Mouse (Mus musculus): ENCODE data around the gene Kcnip3. TPM values are rescaled to one million over a fixed set of nuclear protein-coding genes. Genes with fewer than 3 reads are reported as not detected.

Gene Kcnip3
- polyA plus RNA-seq, 2 experiments = 2.3 to 4.3 TPM

- no peak for DNase-seq (ENCODE audit: low spot score)
- TF ChIP-seq POLR2A (IDR thresholded peaks at IDR 0.05; ENCODE audit: borderline replicate concordance, extremely low read depth, insufficient read depth, insufficient read length) = no peak
- no peaks in the 10 kb centered on the region for H3K27me3 ChIP-seq (ENCODE audit: control insufficient read depth, insufficient read depth, low read length)
- H3K4me3 ChIP-seq (replicated peaks; ENCODE audit: low read length) = no peak overlapping the region
- no peak overlapping the region for H3K27ac ChIP-seq (replicated peaks; ENCODE audit: low read depth, low read length)
- H3K9ac ChIP-seq (ENCODE audit: low read depth, low read length, severe bottlenecking) = no peak overlapping the region
- no peak for ATAC-seq (ENCODE audit: low FRiP score, low read depth)
- no peak overlapping the region for H3K4me2 ChIP-seq (replicated peaks; ENCODE audit: low read depth, low read length, severe bottlenecking)
- no peaks in the 10 kb centered on the region for H3K36me3 ChIP-seq (ENCODE audit: control insufficient read depth, insufficient read depth, low read length)
- H3K4me1 ChIP-seq (ENCODE audit: control insufficient read depth, insufficient read depth, low read length) = no peaks in the 10 kb centered on the region
- 89% methylated on average over 8 of the region's 8 CpGs for WGBS
- H3K9me3 ChIP-seq (ENCODE audit: control insufficient read depth, low read length) = no peaks in the 10 kb centered on the region
Measured at GRCm38 (mm10) chr2:127471281-127471680, 50.6 kb downstream of the Kcnip3 start.

GRCm38 (mm10) chr2:127470661-127471060 lies 51.2 kb downstream of the Kcnip3 start:
- WGBS = 84% methylated on average over 10 of the region's 10 CpGs
- H3K9ac ChIP-seq (ENCODE audit: low read depth, low read length, severe bottlenecking) = no peak overlapping the region
- no peak for TF ChIP-seq POLR2A (IDR thresholded peaks at IDR 0.05; ENCODE audit: borderline replicate concordance, extremely low read depth, insufficient read depth, insufficient read length)
- H3K4me1 ChIP-seq (ENCODE audit: control insufficient read depth, insufficient read depth, low read length) = no peaks in the 10 kb centered on the region
- ATAC-seq (ENCODE audit: low FRiP score, low read depth) (no peak), DNase-seq (ENCODE audit: low spot score) (no peak)
- no peaks in the 10 kb centered on the region for H3K27me3 ChIP-seq (ENCODE audit: control insufficient read depth, insufficient read depth, low read length)
- H3K36me3 ChIP-seq (ENCODE audit: control insufficient read depth, insufficient read depth, low read length) = no peaks in the 10 kb centered on the region
- no peaks in the 10 kb centered on the region for H3K9me3 ChIP-seq (ENCODE audit: control insufficient read depth, low read length)
- no peak overlapping the region for H3K27ac ChIP-seq (replicated peaks; ENCODE audit: low read depth, low read length)
- no peak overlapping the region for H3K4me3 ChIP-seq (replicated peaks; ENCODE audit: low read length)
- no peak overlapping the region for H3K4me2 ChIP-seq (replicated peaks; ENCODE audit: low read depth, low read length, severe bottlenecking)

- Histone ChIP-seq H3K27me3 (ENCODE audit: control insufficient read depth, insufficient read depth, low read length) (no peaks in the 10 kb centered on the region), H3K4me3 (replicated peaks; ENCODE audit: low read length) (no peak overlapping the region), H3K9me3 (ENCODE audit: control insufficient read depth, low read length) (no peaks in the 10 kb centered on the region), H3K9ac (ENCODE audit: low read depth, low read length, severe bottlenecking) (no peak overlapping the region), H3K36me3 (ENCODE audit: control insufficient read depth, insufficient read depth, low read length) (no peaks in the 10 kb centered on the region), H3K4me2 (replicated peaks; ENCODE audit: low read depth, low read length, severe bottlenecking) (no peak overlapping the region), H3K4me1 (ENCODE audit: control insufficient read depth, insufficient read depth, low read length) (no peaks in the 10 kb centered on the region), H3K27ac (replicated peaks; ENCODE audit: low read depth, low read length) (no peak overlapping the region)
- DNase-seq (ENCODE audit: low spot score) = no peak
- no peak for ATAC-seq (ENCODE audit: low FRiP score, low read depth)
- 75% methylated on average over 5 of the region's 5 CpGs for WGBS
- TF ChIP-seq POLR2A (IDR thresholded peaks at IDR 0.05; ENCODE audit: borderline replicate concordance, extremely low read depth, insufficient read depth, insufficient read length) = no peak
Measured at GRCm38 (mm10) chr2:127470183-127470582, 51.7 kb downstream of the Kcnip3 start.

GRCm38 (mm10) chr2:127462314-127462713 lies 59.6 kb downstream of the Kcnip3 start:
- no peak overlapping the region for H3K27ac ChIP-seq (replicated peaks; ENCODE audit: low read depth, low read length)
- no peaks in the 10 kb centered on the region for H3K36me3 ChIP-seq (ENCODE audit: control insufficient read depth, insufficient read depth, low read length)
- H3K27me3 ChIP-seq (ENCODE audit: control insufficient read depth, insufficient read depth, low read length) = no peaks in the 10 kb centered on the region
- DNase-seq (ENCODE audit: low spot score) = peak; percentile 63
- no peak for TF ChIP-seq POLR2A (IDR thresholded peaks at IDR 0.05; ENCODE audit: borderline replicate concordance, extremely low read depth, insufficient read depth, insufficient read length)
- ATAC-seq (ENCODE audit: low FRiP score, low read depth) = peak; percentile 59; the same call in 1 of the 2 replicates
- no peak overlapping the region for H3K9ac ChIP-seq (ENCODE audit: low read depth, low read length, severe bottlenecking)
- H3K4me1 ChIP-seq (ENCODE audit: control insufficient read depth, insufficient read depth, low read length) = no peaks in the 10 kb centered on the region
- 8% methylated on average over 8 of the region's 8 CpGs for WGBS
- H3K4me3 ChIP-seq (replicated peaks; ENCODE audit: low read length) = no peak overlapping the region
- H3K9me3 ChIP-seq (ENCODE audit: control insufficient read depth, low read length) = no peaks in the 10 kb centered on the region
- H3K4me2 ChIP-seq (replicated peaks; ENCODE audit: low read depth, low read length, severe bottlenecking) = no peak overlapping the region

- no peaks in the 10 kb centered on the region for H3K4me1 ChIP-seq (ENCODE audit: control insufficient read depth, insufficient read depth, low read length)
- no peak overlapping the region for H3K4me2 ChIP-seq (replicated peaks; ENCODE audit: low read depth, low read length, severe bottlenecking)
- no peak for DNase-seq (ENCODE audit: low spot score)
- TF ChIP-seq POLR2A (IDR thresholded peaks at IDR 0.05; ENCODE audit: borderline replicate concordance, extremely low read depth, insufficient read depth, insufficient read length) = no peak
- no peaks in the 10 kb centered on the region for H3K27me3 ChIP-seq (ENCODE audit: control insufficient read depth, insufficient read depth, low read length)
- H3K4me3 ChIP-seq (replicated peaks; ENCODE audit: low read length) = no peak overlapping the region
- H3K9me3 ChIP-seq (ENCODE audit: control insufficient read depth, low read length) = no peaks in the 10 kb centered on the region
- 53% methylated on average over 9 of the region's 9 CpGs for WGBS
- no peak for ATAC-seq (ENCODE audit: low FRiP score, low read depth)
- no peaks in the 10 kb centered on the region for H3K36me3 ChIP-seq (ENCODE audit: control insufficient read depth, insufficient read depth, low read length)
- no peak overlapping the region for H3K27ac ChIP-seq (replicated peaks; ENCODE audit: low read depth, low read length)
- no peak overlapping the region for H3K9ac ChIP-seq (ENCODE audit: low read depth, low read length, severe bottlenecking)
Measured at GRCm38 (mm10) chr2:127461351-127461750, 60.5 kb downstream of the Kcnip3 start.

GRCm38 (mm10) chr2:127459341-127459740 lies 62.6 kb downstream of the Kcnip3 start:
- DNase-seq (ENCODE audit: low spot score) = no peak
- no peak overlapping the region for H3K4me2 ChIP-seq (replicated peaks; ENCODE audit: low read depth, low read length, severe bottlenecking)
- whole genome bisulfite sequencing = 70% methylated on average over 2 of the region's 2 CpGs
- no peak for ATAC-seq (ENCODE audit: low FRiP score, low read depth)
- no peak for TF ChIP-seq POLR2A (IDR thresholded peaks at IDR 0.05; ENCODE audit: borderline replicate concordance, extremely low read depth, insufficient read depth, insufficient read length)
- no peak overlapping the region for H3K27ac ChIP-seq (replicated peaks; ENCODE audit: low read depth, low read length)
- no peaks in the 10 kb centered on the region for H3K36me3 ChIP-seq (ENCODE audit: control insufficient read depth, insufficient read depth, low read length)
- H3K9ac ChIP-seq (ENCODE audit: low read depth, low read length, severe bottlenecking) = no peak overlapping the region
- no peak overlapping the region for H3K4me3 ChIP-seq (replicated peaks; ENCODE audit: low read length)
- no peaks in the 10 kb centered on the region for H3K27me3 ChIP-seq (ENCODE audit: control insufficient read depth, insufficient read depth, low read length)
- H3K9me3 ChIP-seq (ENCODE audit: control insufficient read depth, low read length) = no peaks in the 10 kb centered on the region
- H3K4me1 ChIP-seq (ENCODE audit: control insufficient read depth, insufficient read depth, low read length) = no peaks in the 10 kb centered on the region
